Mouse (Mus musculus) thymus, postnatal 4 days (tissue): ENCODE results near the gene Setd3.

ENCODE experiments used
- DNase-seq: peaks from one replicate; pipeline ENCODE4 v3.0.0; 2021

Setd3 gene

GRCm38 (mm10) chr12:108069504-108069903 is 109.6 kb downstream of the Setd3 start:
- DNase-seq = no peak

GRCm38 (mm10) chr12:108067811-108068375 is 111.2 kb downstream of the Setd3 start:
- no peak for DNase-seq

GRCm38 (mm10) chr12:108067231-108067630 is 111.9 kb downstream of the Setd3 start:
- DNase-seq = no peak

- no peak for DNase-seq
Measured at GRCm38 (mm10) chr12:108064396-108064998, 114.6 kb downstream of the Setd3 start.

GRCm38 (mm10) chr12:108063986-108064385 is 115.1 kb downstream of the Setd3 start:
- DNase-seq = no peak

GRCm38 (mm10) chr12:108062137-108062536 is 117.0 kb downstream of the Setd3 start:
- DNase-seq = no peak

GRCm38 (mm10) chr12:108061661-108062060 is 117.5 kb downstream of the Setd3 start:
- DNase-seq = no peak
